Mouse (Mus musculus): Measurements from ENCODE around the gene Vangl2.
"Not testable (repeated sequence)": the region's sequence is repeated elsewhere in the genome, so short reads cannot be mapped to it uniquely, and the experiment has no call there.

The Vangl2 gene

GRCm38 (mm10) chr1:172000641-172001040 lies 27.6 kb downstream of the Vangl2 start:
- DNase-seq = no peak

DNA sequence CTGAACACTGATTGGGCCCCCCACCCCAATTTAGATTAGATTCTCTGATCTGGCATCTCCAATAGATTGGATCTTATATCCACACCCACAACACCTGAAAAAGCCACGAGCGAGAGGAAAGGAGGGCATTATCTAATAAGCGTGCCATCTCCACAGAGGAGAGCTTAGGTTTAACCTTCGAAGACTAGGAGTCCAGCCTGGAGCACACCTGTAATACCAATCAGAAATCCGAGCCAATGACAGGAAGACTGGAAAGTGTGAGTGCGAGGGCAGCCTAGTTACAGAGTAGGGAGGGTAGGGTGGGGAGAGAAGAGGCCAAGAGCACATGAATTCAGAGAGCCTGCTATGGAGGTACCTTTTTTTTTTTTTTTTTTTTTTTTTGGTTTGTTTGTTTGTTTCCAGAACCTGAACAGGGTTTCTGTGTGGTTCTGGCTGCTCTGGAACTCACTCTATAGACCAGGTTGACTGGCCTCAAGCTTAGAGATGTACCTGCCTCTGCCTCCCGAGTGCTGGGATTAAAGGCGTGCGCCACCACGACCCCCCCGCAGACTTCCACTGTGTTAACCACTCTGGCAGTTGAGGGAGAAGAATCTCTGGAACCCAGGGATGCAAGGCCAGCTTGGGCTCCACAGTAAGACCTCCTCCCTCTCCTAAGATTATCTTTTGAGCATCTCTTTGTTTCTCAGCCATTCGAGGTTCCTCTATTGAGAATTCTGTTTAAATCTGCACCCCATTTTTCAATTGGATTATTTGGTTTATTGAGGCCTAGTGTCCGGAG lies 29.2 kb downstream of the Vangl2 start:
- DNase-seq = no peak

DNA sequence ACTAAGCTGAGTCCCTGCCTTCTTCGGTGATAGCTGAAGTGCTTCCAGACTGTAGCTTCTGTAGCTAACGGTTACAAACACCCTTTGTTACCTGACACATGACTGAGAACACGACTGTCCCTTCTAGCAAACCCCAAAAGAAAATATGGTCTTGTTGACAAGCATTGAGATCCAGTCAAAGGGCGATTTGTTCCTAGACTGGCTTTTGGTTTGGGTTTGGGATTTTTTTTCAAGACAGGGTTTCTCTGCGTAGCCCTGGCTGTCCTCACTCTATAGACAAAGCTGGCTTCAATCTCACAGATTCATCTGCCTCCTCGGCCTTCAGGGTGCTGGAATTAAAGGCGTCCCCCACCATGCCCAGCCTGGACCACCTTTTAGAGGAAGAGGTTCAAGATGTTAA lies 31.5 kb downstream of the Vangl2 start:
- no peak for DNase-seq

- DNase-seq = no peak
These were observed 33.1 kb downstream of the Vangl2 start for GRCm38 (mm10) chr1:171994918-171995715.

GRCm38 (mm10) chr1:171994501-171994900 lies 33.7 kb downstream of the Vangl2 start:
- no peak for DNase-seq

DNA sequence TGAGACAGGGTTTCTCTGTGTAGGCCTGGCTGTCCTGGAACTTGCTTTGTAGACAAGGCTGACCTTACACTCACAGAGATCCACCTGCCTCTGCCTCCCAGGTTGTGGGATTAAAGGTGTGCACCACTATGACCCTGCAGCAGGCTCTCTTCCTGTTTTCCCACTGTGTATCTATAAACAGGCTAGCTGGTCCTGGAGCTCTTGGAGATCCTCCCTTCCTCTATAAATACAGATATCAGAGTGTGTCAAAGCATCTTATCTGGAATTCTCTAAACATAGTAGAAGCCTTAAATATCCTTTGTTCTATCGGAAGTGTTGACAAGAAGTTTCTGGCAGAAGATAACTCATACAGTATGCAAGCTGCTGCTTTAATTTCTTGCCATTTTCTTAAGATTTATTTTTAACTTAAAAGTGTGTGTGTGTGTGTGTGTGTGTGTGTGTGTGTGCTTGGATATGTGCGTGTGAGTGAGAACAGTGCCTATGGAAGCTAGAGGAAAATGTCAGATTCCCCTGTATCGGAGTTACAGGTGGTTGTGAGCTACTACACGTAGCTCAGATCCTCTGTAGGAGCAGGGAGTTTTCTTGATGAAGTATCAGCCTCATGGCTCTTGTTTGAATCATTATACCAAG lies 35.2 kb downstream of the Vangl2 start:
- no peak for DNase-seq

DNA sequence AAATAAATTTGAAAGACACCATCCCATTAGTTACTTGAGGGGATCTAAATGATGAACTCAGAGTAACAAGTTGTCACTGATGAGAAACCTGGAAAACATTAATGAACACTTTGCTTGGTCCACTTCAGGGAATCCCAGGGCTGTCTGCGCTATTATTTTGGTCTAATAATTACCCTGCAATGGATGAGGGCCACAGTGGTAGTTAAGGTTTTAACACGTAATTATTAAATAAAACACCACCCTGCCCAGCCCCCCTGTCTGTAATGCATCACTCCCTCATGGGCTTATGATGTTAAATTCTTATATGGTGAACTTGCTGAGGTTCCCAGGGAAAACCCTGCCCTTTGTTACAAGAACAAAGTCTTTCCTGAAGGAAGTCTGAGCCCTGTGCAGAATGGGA lies 36.4 kb downstream of the Vangl2 start:
- no peak for DNase-seq

- no peak for DNase-seq
These were observed 44.1 kb downstream of the Vangl2 start for GRCm38 (mm10) chr1:171984121-171984520.

- no peak for DNase-seq
These were observed 44.8 kb downstream of the Vangl2 start for GRCm38 (mm10) chr1:171983372-171984001.

DNA sequence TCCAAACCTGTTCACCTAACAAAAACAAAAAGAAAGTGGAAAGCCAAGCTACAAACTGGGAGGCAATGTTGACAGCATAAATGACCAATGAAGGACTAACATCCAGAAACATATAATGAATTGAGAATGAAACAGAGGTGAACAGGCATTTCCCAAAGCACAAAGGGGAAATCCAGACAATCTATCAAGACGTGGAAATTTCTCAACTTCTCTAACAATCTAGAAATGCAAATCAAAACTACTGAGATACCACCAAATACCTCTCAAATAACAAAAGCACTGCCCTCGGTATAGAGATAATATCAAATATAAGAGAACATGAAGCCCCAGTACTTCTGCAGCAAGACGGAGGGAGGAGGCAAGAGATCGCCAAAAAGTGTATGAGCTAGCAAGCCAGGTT lies 45.5 kb downstream of the Vangl2 start:
- no peak for DNase-seq

DNA sequence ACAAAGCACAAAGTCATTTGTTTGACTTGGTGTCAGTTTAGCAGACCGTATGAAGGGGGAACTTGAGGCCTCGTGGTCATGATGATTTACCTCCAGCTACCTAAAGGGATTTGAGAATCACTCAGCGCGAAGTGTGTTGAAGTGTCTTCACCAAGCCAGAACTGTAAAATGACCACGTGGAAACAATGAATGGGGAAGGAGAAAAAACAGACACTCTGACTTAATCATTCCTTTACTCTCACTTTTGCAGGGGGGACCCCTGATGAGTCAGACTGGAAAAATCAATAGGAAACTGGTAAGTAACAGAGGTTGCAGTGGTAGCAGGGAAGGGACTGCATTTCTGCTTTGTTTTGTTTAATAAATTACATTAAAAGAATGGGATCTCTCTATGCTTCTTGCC lies 46.1 kb downstream of the Vangl2 start:
- no peak for DNase-seq

- DNase-seq = no peak
These were observed 48.1 kb downstream of the Vangl2 start for GRCm38 (mm10) chr1:171979969-171980730.

DNA sequence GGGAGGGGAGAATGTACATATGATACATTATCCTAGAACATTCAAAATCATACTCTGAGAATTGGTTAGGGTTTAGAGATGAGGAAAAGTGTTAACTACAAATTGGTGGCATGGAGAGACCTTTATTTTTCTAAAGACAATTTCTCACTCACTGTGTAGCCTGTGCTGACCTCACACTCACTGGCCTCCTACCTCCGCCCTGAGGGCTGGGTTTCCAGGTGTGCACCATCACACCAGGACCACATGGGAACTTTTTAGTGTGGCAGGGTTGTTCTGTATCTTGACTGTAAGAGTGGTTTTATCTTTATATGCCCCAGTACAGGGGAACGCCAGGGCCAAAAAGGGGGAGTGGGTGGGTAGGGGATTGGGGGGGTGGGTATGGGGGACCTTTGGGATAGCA lies 50.4 kb downstream of the Vangl2 start:
- DNase-seq = no peak

DNA sequence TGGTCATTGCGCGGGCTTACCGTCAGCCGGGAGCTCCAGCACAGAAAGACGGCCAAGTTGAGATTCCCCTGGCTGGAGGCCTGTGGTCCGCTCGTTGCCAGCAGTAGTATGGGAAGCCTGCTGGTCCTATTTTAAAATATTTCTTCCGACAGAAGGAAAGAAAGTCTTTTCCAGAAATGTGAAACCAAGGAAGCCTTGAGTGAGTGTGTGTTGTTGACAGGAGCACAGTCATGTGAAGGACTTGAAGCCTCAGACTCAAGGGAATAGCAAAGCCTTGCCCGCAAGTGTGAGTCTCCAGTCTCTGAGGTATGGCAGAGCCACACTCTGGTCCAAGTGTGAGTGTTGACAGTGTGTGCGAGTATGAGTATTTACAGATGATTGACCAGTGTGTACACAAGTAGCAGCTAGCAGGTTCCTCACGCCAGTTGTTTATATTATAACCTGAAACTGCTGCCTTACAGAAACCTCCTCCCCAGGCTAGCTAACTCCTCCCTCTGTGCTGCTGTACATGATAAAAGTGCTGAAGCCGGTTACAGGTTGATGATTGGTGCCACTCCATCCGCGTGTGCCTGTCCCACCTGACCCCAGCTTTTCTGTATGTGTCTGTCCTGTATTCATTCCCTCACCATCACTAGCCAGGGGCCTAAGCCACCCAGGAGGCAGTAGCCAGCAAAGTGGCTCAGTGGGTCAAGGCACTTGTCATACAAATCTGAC lies 51.3 kb downstream of the Vangl2 start:
- DNase-seq = no peak

DNA sequence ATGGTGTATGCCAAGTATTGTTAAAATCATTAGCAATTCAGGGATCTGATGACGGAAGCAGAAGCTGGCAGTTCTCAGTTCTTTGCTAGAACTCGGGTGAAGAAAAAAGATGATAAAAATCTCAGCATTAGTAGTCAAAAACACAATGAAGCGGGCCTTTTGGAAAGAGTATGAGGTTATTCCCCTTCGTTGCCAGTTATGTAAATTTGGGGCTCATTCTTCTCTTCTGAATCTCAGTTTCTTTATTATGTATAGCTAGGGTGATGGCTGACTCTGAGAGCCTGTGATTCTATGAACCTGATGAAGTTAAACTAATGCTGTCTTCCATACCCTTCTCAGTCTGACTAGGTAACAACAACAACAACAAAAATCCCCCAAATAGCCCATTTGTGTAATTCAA lies 52.4 kb downstream of the Vangl2 start:
- no peak for DNase-seq

DNA sequence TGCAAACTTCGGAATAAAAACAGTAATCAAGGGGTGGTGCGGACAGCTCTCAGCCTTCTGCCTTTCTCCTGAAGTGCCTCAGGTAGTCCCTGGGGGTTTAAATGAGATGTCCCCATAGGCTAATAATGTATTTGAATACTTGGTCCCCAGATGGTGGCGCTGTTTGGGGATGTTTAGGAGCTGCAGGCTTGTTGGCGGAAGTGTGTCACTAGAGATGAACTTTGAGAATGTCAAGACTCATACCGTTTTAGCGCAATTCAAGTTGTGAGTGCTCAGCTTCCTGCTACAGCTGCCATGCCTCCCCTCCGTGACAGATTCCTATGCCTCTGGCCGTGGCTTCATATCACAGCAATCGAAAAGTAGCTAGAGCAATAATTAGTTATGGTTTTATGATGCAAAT lies 52.9 kb downstream of the Vangl2 start:
- no peak for DNase-seq

GRCm38 (mm10) chr1:171974361-171974760 lies 53.9 kb downstream of the Vangl2 start:
- DNase-seq = not testable (repeated sequence)

DNA sequence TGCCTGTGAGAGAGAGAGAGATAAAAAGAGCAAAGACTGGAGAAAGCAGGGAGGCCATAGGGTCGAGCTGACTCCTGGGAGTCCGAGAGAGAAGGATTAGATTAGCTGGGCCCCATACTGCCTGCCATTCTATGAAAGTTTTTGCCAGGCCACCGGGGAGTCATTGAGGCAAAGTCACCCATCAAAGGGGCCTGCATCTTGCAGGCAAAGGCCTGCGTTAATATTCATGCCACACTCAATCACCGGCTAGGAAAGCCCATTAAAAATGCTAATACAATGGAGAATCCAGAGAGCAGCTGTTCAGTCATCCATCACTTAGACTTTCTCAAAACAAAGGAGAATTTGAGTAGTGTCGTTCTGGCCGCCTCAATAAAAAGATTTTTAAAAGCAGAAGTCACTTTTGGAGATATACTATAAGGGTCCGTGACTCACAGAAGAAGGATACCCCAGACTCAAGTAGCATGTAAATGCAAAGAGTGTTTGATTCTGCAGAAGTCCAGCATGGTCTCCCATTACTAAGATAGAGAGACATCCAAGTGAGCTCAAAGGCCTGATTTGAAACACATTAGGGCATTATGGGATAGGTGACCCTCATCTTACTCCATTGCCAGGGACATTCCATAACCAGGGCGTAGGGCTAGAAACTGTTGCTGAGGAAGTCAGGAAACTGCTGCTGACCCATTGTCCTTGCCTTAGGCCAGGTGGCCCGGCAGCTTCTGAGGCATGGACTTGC lies 57.2 kb downstream of the Vangl2 start:
- no peak for DNase-seq

GRCm38 (mm10) chr1:171969221-171969620 lies 59.0 kb downstream of the Vangl2 start:
- DNase-seq = no peak

GRCm38 (mm10) chr1:171966054-171966790 lies 62.0 kb downstream of the Vangl2 start:
- no peak for DNase-seq
